Mouse (Mus musculus) adrenal gland, postnatal 36 days (tissue): ENCODE measurements around the gene Arl14. TPM values are rescaled to one million over a fixed set of nuclear protein-coding genes. Genes with fewer than 3 reads are reported as not detected.
A peak's percentile ranks its signal among the peaks of the same experiment; 100 is the strongest.
"Not testable (repeated sequence)": the region's sequence is repeated elsewhere in the genome, so short reads cannot be mapped to it uniquely, and the experiment has no call there.

Source experiments
- DNase-seq, 2 experiments: peaks; one replicate each; pipeline ENCODE4 v3.0.0; 2021; ENCODE audit warnings: mixed read lengths in 1 of 2
- total RNA-seq, 2 experiments: library from RNA; stranded (reverse); gene quantifications; 2 replicates each; pipeline ENCODE4 v1.2.3; 2021

Arl14 gene
- total RNA-seq, 2 experiments from 2014 or later, result not detected

DNA sequence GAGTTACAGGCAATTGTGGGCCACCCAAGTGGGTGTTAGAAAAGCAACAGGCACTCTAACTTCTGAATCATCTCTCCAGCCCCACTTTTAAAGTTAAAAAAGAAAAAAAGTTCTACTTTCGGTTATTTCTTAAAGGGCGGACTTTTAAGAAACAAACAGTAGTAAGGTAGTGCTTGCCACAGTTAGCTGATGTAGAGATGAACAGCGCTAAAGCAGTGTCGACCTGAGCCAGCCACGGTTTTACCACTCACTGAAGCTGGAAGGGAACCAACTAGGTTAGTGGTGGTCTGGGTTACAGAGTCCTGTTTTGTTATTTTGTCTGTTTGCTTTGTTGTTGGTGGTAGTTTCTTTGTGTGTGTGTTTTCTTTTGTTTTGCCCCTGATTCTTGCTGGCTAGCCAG is 8.8 kb upstream of the Arl14 start:
- no peak for DNase-seq

DNA sequence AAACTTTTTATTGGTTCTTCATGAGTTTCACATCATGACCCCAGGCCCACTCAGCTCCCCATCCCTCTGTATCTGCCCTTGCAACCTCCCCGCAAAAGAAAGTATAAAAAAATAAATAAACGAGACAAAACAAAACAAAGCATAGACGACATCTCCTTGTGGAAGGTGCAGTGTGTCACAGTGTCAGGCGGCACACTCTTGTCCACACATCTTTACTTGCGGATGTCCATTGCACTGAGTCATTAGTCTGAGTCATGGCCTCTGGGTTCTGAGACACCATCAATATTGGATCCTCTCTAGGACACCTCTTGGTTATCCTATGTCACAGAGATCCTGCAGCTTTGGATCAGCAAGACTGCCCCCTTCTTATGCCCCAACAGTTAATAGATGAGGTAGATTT is 7.7 kb upstream of the Arl14 start:
- no peak for DNase-seq

DNA sequence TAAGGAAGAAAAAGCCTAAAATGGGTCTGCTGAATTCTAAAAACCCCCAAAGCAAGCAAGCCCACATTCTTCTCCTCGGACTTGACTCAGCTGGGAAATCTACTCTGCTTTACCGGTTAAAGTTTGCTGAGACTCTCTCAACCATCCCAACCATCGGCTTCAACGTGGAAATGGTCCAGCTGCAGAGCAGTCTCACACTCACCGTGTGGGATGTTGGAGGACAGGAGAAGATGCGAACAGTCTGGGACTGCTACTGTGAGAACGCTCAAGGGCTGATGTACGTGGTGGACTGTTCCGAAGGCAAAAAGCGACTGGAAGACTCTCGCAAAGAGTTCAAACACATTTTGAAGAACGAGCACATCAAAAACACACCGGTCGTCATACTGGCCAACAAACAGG is 282 bp downstream of the Arl14 start:
- no peak for DNase-seq

DNA sequence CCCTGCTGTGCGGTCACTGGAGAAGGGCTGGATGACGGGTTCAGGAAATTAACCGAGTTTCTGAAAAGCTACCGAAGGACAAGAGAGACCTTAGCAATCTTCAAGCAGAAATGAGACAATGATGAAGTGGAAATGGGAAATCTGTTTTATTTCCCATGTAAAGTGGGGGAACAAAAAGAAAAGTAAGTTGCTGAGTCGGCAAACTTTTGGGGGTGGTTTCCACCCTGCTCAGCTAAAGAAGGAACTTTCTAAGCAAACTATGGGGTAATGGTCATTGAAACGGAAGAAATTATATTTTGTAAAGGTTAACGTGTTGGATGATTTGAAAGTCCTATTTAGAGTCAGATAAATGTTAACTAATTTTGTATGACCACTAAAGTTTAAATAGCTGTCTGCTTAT is 768 bp downstream of the Arl14 start:
- no peak for DNase-seq

DNA sequence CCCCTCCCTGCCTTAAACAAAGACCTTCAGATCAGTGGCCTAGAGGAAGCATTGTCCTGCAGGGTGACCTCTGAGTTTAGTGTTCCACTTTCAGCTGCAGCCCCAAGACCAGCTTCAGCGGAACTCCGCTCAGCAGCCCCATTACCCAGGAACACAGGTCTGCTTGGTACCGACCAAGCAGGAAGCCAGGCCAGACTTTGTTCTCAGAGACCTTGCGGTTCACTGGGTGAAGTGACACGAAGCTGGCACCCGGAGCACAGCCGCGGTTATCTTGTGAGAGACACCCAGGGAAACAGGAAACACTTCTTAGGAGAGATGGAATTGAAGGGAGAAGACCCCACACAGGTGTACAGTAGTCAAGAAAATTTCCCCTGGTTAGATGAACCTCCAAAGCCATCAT is 1.4 kb downstream of the Arl14 start:
- DNase-seq, result no peak

DNA sequence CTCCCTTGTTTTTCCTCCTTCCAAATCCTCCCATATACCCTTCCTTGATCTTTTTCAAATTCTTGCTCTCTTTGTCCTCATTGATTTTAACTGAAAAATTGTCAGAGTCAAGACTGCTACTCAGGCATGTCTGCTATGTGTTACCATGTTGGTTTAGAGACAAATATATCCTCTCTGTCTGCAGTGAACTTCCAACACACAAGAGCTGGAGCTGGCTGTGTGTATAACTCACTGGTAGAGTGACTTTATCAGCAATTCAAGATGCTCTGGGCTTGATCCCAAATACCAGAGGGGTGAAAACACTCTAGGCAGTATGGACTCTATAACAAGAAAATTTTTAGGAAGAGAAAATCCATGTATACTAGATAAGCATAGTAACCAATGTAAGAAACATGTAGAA is 2.8 kb downstream of the Arl14 start:
- no peak for DNase-seq

DNA sequence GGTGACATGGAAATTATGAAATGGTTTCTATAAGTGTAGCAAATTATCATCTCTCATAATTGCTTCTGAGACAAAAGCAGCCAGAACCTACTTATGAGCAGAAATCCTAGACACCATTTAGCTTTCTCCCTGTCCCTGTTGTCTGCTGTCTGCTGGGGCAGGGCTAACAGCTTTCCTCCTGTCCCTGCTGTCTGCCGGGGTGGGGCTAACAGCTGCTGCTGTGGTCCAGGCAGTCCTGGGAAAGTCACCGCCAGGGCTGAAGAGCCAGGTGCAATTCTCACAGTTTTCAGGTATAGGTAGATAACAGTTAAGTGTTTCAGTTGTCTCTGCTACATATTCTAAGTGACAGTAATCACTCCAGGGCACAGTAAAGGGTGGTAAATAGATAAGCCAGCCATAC is 4.3 kb downstream of the Arl14 start:
- DNase-seq, result no peak

DNA sequence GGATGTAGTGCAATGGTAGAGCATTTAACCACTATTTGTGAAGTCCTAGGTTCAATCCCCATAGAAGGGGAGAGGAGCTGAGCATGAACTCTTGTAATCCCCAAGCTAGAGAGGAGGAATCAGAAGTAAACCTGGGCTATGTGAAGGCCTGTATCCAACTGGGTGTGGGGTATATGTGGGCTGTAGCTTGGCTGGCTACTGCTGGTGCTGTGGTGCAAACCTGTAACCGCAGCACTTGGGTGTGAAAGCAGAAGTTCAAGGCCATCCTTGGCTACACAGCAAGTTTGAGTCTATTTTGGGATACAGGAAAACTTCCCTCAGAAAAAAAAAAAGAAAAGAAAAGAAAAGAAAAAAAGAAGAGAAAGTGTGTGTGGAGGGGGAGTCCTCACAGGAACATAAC is 5.8 kb downstream of the Arl14 start:
- no peak for DNase-seq

DNA sequence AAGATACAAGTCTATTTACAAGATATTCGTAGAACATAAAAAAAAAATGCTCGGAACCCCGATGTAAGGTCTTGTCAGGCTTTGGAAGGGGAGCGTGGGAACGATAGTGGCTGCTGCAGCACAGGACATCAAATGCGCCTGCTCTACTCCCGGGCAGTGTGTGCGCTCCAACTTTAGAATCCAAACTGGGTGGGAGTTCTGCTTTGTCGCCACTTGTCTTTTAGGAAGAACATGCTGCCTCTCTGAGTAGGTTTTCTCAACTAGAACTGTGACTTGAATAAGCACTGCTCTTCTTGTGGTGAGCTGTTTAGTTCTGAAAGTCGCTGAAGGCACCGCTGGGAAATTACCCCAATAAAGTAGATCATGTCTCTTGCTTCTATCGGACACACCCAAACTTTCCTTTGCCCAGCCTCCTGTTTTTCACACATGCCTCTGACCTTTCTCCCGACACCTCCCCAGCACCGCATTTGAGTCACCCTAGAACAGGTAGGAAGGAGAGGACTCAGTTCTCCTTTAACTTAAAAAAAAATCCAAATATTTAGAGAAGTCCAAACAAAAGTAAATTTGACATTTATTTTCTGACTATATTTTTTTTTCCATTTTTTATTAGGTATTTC is 9.4 kb downstream of the Arl14 start:
- no peak for DNase-seq

DNA sequence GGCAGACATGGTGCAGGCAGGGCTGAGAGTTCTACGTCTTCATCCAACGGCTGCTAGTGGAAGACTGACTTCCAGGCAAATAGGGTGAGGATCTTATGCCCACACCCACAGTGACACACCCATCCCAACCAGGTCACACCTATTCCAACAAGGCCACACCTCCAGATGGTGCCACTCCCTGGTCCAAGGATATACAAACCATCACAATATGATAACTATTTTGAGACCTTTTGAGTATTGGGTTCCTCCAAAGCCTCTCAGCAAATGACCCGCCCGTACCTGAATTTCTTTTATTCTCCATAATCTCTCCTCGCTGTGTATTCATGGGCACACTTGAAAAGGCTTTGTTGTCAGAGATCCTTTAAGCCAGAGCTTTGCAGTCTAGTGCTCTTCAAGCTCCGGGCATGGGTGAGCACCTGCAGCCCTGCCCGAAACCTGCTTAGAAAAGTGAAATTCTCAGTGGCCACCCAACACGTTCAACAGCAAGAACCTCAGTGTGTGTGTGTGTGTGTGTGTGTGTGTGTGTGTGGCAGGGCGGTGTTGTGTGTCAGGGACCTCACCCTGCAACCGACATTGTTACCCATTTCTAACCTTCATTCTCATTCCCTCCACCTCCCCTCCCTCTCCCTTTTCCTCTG is 11.5 kb downstream of the Arl14 start:
- not testable (repeated sequence) for DNase-seq

DNA sequence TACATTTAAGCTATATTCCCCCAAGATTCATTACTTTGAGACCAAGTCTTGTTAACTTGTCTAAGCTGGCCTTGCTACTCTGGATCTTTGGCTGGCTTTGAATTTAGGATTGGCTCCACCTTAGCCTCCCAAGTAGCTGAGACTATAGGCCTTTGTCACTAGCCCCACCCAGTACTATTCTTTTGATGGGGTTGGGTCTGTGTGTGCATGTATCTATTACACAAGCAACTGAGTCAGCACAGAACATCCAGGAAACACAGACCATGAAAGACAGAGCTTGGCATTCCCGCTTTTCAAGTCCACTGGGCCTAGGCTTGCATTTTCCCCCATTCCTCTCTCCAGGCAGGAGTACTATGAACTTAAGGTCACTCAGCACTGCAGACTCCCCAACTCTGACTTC is 12.3 kb downstream of the Arl14 start:
- DNase-seq, result no peak

DNA sequence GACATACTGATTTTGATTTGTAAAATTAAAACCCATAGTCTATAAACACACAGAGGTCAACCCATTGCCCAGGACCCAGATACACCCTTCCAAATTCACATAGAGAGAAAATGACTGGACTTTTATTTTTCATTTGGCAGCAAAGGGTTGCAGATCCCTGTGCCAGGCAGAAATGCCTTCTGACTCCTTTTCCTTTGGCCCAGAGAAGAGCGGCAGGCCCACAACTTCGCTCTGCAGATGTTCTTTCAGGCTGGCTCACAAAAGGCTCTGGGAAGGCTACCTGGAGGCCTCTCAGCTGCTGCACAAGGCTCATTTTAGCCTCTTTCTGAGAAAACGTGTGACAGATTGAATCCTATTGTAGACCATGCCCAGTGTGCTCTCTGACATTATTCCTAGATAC is 13.6 kb downstream of the Arl14 start:
- DNase-seq, result no peak

DNA sequence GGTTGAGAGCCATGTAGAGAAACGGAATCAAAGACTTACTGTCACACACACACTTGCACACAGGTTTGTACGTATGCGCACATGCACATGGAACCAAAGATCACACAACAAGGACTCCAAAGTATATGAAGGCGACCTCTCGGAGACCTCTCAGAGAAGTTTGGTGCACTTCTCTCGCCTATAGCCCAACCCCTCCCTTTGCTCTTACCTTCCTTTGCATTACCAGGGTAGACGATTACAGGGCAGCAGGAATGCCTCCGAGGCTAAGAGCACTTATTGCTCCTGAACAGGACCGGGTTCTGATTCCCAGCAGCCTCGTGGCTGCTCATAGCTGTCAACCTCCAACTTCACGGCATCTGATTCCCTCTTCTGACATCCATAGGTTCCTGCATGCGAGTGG is 14.3 kb downstream of the Arl14 start:
- DNase-seq, result no peak

DNA sequence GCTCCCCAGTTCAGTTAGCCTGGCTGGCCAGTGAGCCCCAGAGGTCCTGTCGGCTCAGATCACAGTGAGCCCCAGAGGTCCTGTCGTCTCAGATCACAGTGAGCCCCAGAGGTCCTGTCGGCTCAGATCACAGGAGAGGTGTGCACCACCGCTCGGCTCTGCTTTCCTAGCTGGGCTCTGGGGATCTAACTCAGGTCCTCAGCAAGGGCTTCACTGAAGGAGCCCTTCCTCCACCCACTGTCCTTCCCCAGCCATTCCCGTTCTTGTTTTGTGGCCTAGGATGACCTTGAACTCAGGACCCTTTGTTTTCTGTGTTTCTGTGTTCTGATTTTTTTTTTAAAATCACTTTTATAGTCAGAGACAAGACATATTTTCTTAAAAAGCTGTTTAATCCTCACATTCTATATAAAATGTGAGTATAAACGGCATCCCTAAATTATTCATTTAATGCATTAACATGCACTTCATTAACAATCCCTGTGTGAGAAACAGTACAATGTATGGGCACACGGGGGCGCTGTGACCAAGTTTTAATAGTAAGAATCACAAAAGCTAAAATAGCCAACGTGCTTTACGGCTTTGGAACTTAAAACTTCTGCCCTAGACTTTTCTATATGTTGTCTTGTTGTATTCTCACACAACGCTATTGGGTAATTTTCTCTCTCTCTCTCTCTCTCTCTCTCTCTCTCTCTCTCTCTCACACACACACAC is 16.1 kb downstream of the Arl14 start:
- peak; percentile 67 to 68 for DNase-seq

DNA sequence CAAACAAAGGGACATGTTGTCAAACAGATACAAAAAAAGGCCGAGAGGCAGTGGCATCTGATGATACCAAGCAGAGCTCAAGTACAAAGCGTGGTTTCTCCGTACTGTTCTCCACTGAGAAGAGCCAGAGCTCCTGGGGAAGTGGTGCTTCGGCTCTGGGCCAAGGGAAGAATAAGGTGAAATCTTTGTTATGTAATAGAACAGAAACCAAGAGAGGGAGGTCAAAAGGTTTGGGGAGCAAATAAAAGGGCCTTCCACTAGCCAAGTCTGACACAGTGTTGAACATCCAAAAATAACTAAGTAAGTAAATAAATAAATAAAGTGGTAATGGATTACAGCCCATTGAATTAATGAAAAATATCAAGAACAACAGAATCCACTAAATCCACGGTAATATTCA is 17.0 kb downstream of the Arl14 start:
- DNase-seq, result no peak

DNA sequence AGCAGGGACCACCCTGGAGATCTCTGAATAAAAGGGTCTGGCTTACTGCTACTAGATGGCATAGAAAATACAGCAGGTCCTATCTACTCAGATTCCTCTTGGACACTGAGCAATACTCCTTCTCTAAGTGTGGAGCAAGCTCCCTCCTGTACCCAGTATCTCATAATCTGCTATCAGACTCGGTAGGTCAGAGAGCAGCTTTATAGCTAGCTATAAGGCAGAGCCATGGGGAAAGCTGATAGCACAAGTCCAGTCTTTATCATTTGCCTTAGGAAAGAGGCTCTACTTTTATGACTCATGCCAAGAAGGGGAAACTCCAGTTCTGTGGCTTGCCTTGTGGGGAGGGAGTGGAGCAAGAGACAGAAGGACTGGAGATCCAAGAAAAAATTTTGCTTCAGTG is 18.8 kb downstream of the Arl14 start:
- no peak for DNase-seq

DNA sequence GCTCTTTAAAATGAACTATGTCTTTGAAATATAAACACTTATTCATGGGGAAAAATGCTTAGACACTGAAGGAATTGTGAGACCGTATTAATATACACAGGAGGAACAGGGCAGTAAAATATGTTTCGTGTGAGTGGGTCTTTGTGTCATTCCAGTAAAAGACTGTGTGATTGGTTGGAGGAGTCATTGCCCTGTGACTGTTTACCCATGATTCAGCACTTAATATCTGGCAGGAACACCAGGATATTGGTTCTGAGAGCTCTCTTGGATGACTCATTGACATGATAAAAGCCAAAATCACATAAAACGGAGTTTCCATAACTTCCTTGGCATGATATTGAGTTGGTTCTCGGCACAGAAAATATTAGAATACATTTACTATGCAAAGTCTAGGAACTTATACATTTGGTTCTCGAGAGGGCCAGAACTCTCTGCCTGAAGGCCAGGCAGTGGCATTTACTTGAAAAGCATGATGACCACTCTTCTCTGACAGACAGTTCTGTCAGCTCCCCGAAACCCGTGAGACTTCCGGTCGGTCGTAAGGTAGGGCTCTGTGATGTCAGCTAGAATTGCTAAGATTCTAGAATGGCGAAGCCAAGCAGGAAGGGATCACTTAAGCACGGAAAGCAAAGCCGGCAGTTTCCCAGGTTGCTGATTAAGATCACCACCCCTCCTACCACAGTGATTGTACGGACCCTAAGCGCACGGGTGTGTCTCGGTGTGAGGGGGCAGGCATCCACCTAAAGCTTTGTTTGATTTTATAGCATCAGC is 31.1 kb downstream of the Arl14 start:
- DNase-seq, result peak; percentile 4 to 21

DNA sequence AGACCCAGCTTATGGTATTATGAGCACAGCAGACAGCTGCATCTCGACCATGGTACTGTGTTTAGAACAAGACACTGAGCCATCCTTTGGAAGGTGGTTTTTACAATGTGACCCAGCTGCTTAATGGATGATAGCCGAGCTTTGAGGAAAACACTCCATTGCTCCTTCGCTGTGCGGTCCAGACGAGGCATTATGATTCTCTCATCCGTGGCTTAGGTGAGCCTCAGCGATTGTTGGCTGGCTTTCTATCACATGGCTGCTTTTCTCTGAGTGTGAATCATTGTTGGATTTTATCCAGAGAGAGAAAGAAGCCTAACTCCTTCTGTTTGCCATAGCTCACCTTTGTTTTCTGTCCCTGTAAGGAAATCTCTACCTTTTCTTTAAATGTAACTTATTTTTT is 32.5 kb downstream of the Arl14 start:
- DNase-seq, result no peak

DNA sequence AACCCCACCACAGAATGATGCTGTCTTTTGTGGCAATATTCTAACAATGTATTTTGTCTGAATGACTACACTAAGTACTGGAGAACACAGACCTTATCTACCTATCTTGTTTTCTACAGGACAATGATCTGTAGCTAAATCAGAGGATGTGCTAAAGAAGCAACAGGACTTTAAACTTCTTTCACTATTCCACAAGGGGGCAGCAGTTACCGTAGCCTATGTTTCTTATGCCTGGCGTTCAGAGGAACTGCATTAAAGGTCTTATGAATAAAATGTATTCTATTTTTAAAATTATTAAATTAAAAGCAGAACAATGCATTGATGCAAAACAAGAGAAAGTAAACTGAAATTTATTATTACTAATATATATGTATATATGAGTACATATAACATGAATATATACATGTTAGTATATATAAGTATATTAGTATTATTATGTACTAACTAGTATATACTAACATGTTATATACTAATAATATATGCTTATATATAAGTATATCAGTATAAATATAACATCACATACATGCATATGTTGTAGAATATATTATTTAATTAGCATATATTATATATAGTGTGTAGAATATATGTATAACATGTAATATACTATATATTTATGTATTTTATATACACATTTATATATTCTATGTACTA is 35.0 kb downstream of the Arl14 start:
- peak; percentile 15 to 63 for DNase-seq

DNA sequence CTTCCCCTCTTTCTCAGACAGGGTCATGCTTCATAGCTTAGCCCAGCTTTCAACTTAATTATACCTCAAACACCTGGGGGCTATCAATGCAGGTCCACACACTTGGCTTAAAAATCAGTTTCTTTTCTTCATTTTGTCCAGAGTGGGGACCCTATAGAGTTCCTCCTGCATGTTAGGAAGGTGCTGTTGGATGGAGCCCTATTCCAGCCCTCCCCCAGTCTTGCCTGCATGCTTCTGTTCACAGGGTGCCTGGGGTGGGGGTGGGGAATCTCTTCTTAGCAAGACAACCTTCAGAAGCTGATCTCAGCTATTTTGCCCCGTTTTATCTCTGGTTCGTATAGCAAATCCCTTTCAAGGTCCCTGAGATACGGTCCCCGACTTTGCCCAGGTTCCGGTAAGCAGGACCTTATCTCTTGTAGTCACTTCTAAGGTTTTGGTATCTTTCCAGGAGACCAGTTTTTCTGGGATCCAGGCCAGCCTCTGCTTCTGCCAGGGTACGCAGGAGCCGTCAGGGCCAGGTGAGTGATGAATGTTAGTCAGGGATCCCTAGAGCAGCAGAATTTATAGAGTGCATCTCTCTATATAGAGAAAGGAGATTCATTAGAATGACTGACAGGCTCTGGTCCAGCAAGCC is 40.9 kb downstream of the Arl14 start:
- peak; percentile 55 to 58 for DNase-seq

DNA sequence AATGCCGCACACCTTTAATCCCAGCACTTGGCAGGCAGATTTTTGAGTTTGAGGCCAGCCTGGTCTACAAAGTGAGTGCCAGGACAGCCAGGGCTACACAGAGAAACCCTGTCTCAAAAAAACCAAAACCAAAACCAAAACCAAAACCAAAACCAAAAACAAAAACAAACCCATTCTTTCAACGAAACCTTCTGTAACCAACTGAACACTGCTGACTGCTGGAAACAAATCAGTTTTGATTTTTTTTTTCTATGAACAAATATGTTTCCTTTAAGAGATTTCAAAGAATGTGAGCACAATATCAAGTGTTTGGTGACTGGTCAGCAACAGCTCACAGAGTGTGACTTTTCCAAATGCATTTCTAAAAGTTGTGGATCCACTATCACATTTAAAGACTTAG is 42.1 kb downstream of the Arl14 start:
- DNase-seq, result not testable (repeated sequence)

DNA sequence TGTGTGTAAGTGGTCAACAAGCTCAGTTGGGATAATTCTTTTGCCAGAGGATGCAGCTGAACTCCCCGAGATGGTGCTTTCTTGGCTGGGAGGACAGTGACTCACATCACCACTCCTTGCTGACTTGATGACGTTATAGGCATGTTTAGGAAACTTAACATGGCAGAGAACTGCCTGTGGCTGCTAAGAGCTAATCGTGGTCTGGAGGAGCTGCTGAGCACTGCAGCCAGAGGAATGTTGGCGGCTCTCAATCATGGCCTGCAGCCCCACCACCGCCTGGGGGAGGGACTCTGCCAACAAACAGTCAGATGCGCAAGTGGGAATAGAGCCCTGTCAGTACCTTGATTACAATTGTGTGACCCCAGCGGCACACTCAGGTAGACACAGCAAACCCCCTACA is 49.6 kb downstream of the Arl14 start:
- no peak for DNase-seq
